Mouse (Mus musculus) small intestine, adult 2 months (tissue): ENCODE data around the gene Tspan9. TPM values are rescaled to one million over a fixed set of nuclear protein-coding genes. Genes with fewer than 3 reads are reported as not detected.

Experiments used
- H3K27ac ChIP-seq: fragments of 200-500 bp; 2 replicates; pipeline ENCODE4 v1.5.1; 2012; ENCODE audit warnings: low read depth, low read length, control low read depth, inconsistent platforms; ENCODE audit not compliant: insufficient read depth
- H3K27me3 ChIP-seq: fragments of 200-500 bp; 2 replicates; pipeline ENCODE4 v1.6.1; 2012; ENCODE audit warnings: mild to moderate bottlenecking, moderate library complexity, low read length, inconsistent platforms; ENCODE audit not compliant: control insufficient read depth, insufficient read depth
- H3K36me3 ChIP-seq: fragments of 200-500 bp; 2 replicates; pipeline ENCODE4 v1.6.1; 2012; ENCODE audit warnings: mild to moderate bottlenecking, low read length, control low read depth, inconsistent platforms; ENCODE audit not compliant: control insufficient read depth, insufficient read depth
- H3K4me1 ChIP-seq: fragments of 200-500 bp; 2 replicates; pipeline ENCODE4 v1.6.1; 2012; ENCODE audit warnings: low read length, inconsistent platforms, mixed read lengths; ENCODE audit not compliant: control insufficient read depth, insufficient read depth, insufficient read length
- H3K4me3 ChIP-seq: fragments of 200-500 bp; 2 replicates; pipeline ENCODE4 v1.5.1; 2012; ENCODE audit warnings: low read depth, mild to moderate bottlenecking, control low read depth, inconsistent platforms, low read length, moderate library complexity
- CTCF ChIP-seq: fragments of 200-500 bp; IDR thresholded peaks from 2 replicates; pipeline ENCODE4 v1.5.1; 2012; ENCODE audit warnings: low read depth, mild to moderate bottlenecking, control low read depth, inconsistent platforms, low read length, moderate library complexity, mixed read lengths; ENCODE audit not compliant: insufficient replicate concordance, insufficient read length; ENCODE audit errors: extremely low read depth
- POLR2A ChIP-seq: fragments of 200-500 bp; IDR thresholded peaks from 2 replicates; pipeline ENCODE4 v1.6.1; 2012; ENCODE audit warnings: low read depth, mild to moderate bottlenecking, control low read depth, inconsistent platforms, low read length, moderate library complexity
- WGBS: fragments of 180-500 bp; shearing (Covaris S2); methylation state at CpG from one replicate; pipeline ENCODE4 v1.1.7; 2018; 5-methylcytosine and 5-hydroxymethylcytosine counted together
- polyA plus RNA-seq: library from polyadenylated mRNA; depleted of rRNA; stranded (reverse); fragments of >200 nt; gene quantifications from 2 replicates; pipeline ENCODE4 v1.2.3, GENCODE M21; 2012

Gene Tspan9
- polyA plus RNA-seq, 1 experiment = 20.6 TPM

DNA sequence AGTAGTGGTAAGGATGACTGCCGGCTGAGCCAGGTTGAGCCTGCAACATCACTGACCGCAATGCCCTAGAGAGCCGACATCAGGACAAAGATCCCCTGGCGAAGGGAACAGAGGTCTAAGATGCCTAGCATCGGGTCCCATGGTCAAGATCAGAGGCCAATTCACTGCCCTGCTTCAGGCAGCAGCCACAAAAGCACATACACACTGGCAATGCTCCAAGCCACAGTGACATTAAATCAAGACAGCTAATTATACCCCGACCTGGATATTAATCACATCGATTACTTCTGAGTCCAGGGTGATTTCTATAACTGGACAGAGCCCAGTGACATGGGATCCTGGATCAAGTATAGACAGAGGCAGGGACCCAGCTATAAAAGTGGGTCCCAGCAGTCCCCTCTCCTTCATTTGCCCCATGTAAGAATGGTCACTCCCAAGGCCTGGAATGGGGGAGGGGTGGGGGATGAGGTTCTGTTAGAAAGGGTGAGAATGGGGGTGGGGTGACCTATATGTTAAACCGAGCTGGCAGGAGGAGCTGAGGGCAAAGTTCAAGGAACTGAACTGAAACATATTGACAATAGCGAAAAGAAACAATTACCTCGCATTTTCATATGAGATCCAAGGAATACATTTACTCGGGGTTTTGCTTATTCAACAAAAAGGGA is 162.9 kb downstream of the Tspan9 start:
- Histone ChIP-seq H3K27ac (no peak overlapping the region), H3K36me3 (no peaks in the 10 kb centered on the region), H3K27me3 (no peaks in the 10 kb centered on the region), H3K4me1 (no peaks in the 10 kb centered on the region), H3K4me3 (no peak overlapping the region)
- WGBS = 46% methylated on average over 11 of the region's 11 CpGs
- no peak for TF ChIP-seq CTCF
- no peak for TF ChIP-seq POLR2A

DNA sequence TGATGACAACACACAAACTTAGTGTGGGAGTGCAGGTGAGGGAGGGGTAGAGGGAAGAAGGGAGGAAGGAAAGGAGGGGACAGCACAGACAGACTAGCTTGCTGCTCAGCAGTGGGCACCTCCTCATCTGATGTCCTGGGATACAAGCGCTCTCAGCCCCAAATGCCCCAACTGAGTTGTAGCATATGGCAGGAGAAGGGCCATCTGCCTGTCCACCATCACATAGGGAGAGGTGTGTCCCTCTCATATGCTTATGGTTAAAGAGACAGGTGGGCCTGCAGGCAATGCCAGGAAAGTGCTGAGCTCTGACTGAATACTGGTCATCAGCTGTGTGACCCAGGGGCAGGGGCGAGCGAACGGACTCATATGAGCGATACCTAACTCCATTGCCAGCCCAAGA is 163.6 kb downstream of the Tspan9 start:
- WGBS = 98% methylated on average over 5 of the region's 5 CpGs

DNA sequence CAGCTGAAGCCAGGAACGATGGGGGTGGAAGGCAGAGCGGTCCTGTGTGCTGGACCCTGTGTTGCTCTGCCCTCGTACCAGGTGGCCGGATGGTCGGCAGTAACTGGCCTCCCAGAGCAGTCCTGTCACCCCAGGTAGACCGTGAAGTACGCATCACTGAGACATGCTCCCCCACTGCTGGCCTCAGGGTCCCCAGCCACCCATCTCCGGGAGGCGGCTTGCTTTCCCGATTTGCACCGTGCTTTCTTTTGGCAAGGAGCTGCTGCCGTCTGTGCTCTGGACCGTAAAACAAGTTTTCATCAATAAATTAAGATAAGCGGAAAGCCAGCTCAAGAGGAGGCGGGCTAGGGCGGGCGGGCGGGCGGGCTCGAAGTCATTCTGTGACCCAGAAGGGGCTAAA is 164.5 kb downstream of the Tspan9 start:
- Histone ChIP-seq H3K27ac (no peak overlapping the region), H3K4me1 (no peaks in the 10 kb centered on the region; the same call in 1 of the 2 replicates), H3K36me3 (no peaks in the 10 kb centered on the region), H3K4me3 (no peak overlapping the region), H3K27me3 (no peaks in the 10 kb centered on the region)
- WGBS = 53% methylated on average over 20 of the region's 20 CpGs
- TF ChIP-seq POLR2A (no peak), CTCF (no peak)

More for the DNA sequence above, 163.6 kb downstream of the Tspan9 start:
- no peak overlapping the region for H3K4me3 ChIP-seq
- H3K36me3 ChIP-seq = no peaks in the 10 kb centered on the region
- no peaks in the 10 kb centered on the region for H3K4me1 ChIP-seq
- TF ChIP-seq CTCF (no peak), POLR2A (no peak)
- H3K27me3 ChIP-seq = no peaks in the 10 kb centered on the region
- no peak overlapping the region for H3K27ac ChIP-seq

DNA sequence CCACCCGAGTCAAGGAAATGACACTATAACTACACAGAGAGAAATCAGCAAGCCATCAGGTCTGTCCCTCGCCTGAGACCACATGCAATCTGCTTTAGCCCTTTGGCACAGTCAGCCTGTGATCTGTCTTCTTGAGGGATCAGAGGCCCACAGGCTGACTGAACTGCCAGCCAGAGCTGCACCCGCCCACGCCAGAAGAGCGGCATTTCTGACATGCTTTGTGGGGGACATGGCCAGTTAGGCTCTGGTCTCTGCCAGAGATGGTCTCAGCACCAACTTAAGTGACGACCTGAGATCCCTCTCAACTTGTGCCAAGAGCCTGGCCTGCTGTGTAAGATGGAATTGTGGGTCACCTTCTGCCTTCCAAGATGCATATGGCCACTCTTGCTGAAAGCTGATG is 166.7 kb downstream of the Tspan9 start:
- WGBS = 81% methylated on average over 6 of the region's 6 CpGs
- Histone ChIP-seq H3K27me3 (no peaks in the 10 kb centered on the region), H3K4me1 (no peaks in the 10 kb centered on the region; the same call in 1 of the 2 replicates), H3K36me3 (no peaks in the 10 kb centered on the region), H3K4me3 (no peak overlapping the region), H3K27ac (no peak overlapping the region)
- no peak for TF ChIP-seq POLR2A
- TF ChIP-seq CTCF = no peak

DNA sequence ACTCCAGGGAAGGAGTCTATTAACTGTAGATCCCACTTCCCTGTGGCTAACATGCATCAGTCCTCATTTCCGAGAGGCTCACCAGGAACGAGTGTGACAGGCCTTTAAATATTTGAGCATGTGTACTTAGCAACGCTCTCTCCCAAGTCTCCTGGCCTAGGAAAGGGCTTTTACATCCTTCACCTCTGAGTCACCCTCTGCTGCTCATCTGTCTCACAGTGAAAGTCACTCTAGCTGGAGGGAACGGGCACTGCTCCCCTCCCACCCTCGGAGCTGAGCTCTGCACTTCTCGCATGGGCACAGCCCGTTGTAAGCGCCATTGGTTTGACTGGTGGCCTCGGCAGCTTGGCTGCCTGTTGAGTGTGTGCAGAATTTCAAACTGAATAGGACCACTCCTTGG is 169.4 kb downstream of the Tspan9 start:
- Histone ChIP-seq H3K27me3 (no peaks in the 10 kb centered on the region), H3K36me3 (no peaks in the 10 kb centered on the region), H3K4me3 (no peak overlapping the region), H3K27ac (no peak overlapping the region), H3K4me1 (no peaks in the 10 kb centered on the region; the same call in 1 of the 2 replicates)
- TF ChIP-seq POLR2A (no peak), CTCF (no peak)
- WGBS = 50% methylated on average over 9 of the region's 9 CpGs

GRCm38 (mm10) chr6:127973553-127973952 is 169.8 kb downstream of the Tspan9 start:
- no peaks in the 10 kb centered on the region for H3K27me3 ChIP-seq
- H3K27ac ChIP-seq = no peak overlapping the region
- TF ChIP-seq CTCF (no peak), POLR2A (no peak)
- no peaks in the 10 kb centered on the region for H3K36me3 ChIP-seq
- WGBS = 66% methylated on average over 6 of the region's 6 CpGs
- no peaks in the 10 kb centered on the region; the same call in 1 of the 2 replicates for H3K4me1 ChIP-seq
- H3K4me3 ChIP-seq = no peak overlapping the region

DNA sequence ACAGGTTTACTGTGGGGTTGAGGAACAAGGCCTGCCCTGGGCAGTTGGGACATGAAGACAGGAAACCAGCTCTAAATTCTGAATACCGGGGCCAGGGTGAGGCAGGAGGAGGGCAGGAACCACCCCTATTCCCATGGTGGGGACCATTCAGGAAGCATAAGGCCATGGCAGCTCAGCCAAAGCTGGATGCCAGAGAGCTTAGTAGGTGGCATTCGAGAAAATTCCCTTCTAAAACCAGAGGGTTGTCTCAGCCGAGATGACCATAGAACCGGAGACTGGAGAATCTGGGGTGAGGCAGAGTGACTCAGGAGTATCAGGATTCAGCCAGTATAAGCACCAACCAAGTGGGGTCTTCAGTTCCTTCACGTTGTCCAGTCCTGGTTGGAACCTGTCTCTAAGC is 171.5 kb downstream of the Tspan9 start:
- no peaks in the 10 kb centered on the region for H3K36me3 ChIP-seq
- 84% methylated on average over 5 of the region's 5 CpGs for WGBS
- no peaks in the 10 kb centered on the region for H3K27me3 ChIP-seq
- no peak overlapping the region for H3K27ac ChIP-seq
- H3K4me1 ChIP-seq = no peaks in the 10 kb centered on the region; the same call in 1 of the 2 replicates
- TF ChIP-seq POLR2A = no peak
- TF ChIP-seq CTCF = no peak
- no peak overlapping the region for H3K4me3 ChIP-seq
